In genomic region chr2:166767591-166767990, GRCm38 (mm10) we compare ENCODE assay signal across 14 mouse cellular contexts.
"Had no signal": no experiment of that assay in that cellular context is flagged by ENCODE, and none has a peak within 500 bp of the region (broad histone marks: within the 10 kb centered on the region; RNA-seq: fewer than 3 reads in every experiment).

No protein-coding gene starts in this region.

- H3K27ac ChIP-seq: midbrain, embryonic 10.5 days; midbrain, embryonic 12.5 days; neural tube, embryonic 13.5 days; neural tube, embryonic 15.5 days had no signal

- H3K9ac ChIP-seq: liver, postnatal 0 days; lung, embryonic 14.5 days; midbrain, embryonic 12.5 days; neural tube, embryonic 13.5 days; neural tube, embryonic 15.5 days had no signal

- H3K4me3 ChIP-seq: midbrain, embryonic 10.5 days; midbrain, embryonic 12.5 days; myocyte; neural tube, embryonic 13.5 days; neural tube, embryonic 15.5 days had no signal

- H3K4me2 ChIP-seq: lung, embryonic 14.5 days; midbrain, embryonic 12.5 days; neural tube, embryonic 13.5 days; neural tube, embryonic 15.5 days had no signal

- H3K36me3 ChIP-seq: midbrain, embryonic 10.5 days; midbrain, embryonic 12.5 days; neural tube, embryonic 13.5 days; neural tube, embryonic 15.5 days had no signal

- H3K9me3 ChIP-seq: midbrain, embryonic 10.5 days; midbrain, embryonic 12.5 days; neural tube, embryonic 13.5 days; neural tube, embryonic 15.5 days had no signal

- H3K27me3 ChIP-seq: midbrain, embryonic 12.5 days; neural tube, embryonic 13.5 days; neural tube, embryonic 15.5 days had no signal

- DNase-seq: liver, postnatal 0 days; lung, embryonic 14.5 days; lung, postnatal 10 days; lung, postnatal 4 days; midbrain, embryonic 14.5 days; right cerebral cortex, postnatal 14 days; thymus, adult 18-20 months; thymus, postnatal 14 days; thymus, postnatal 36 days had no signal
